In the genomic region with DNA sequence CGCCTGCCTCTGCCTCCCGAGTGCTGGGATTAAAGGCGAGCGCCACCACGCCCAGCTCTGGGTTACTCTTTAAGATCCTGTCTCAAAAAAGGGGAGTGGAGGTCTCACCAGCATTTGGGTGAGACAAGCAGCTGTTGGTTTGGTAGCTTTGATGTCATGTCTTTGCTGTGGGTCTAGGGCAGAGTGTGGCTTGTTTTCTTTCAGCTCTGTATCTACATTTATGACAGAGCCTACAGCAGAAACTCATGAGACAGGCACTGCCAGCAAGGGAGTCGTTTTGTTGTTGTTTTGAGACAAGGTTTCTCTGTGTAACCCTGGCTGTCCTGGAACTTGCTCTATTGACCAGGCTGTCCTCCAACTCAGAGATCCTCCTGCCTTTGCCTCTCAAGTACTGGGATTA, we compare ENCODE assay signal across 21 mouse cellular contexts. TPM values are rescaled to one million over a fixed set of nuclear protein-coding genes. Genes with fewer than 3 reads are reported as not detected.
"Had no signal": no experiment of that assay in that cellular context is flagged by ENCODE, and none has a peak within 500 bp of the region (broad histone marks: within the 10 kb centered on the region; RNA-seq: fewer than 3 reads in every experiment).

No protein-coding gene starts in this region.

- H3K4me2 ChIP-seq: neural tube, embryonic 12.5 days had no signal

- H3K27me3 ChIP-seq: limb, embryonic 13.5 days; neural tube, embryonic 12.5 days had no signal

- H3K27ac ChIP-seq: hindbrain, postnatal 0 days; kidney, postnatal 0 days; limb, embryonic 13.5 days; midbrain, embryonic 10.5 days; neural tube, embryonic 12.5 days had no signal

- ATAC-seq: hindbrain, postnatal 0 days had no signal

- DNase-seq: kidney, adult 11 months; kidney, adult 9 months; kidney, postnatal 36 days; layer of hippocampus, adult 9-11 months; layer of hippocampus, postnatal 36 days; left cerebral cortex, postnatal 4 days; lung, adult 18-20 months; midbrain, embryonic 14.5 days had no signal

- H3K4me3 ChIP-seq: limb, embryonic 13.5 days; midbrain, embryonic 10.5 days; myocyte; neural tube, embryonic 12.5 days had no signal

- H3K9ac ChIP-seq: neural tube, embryonic 12.5 days had no signal

- H3K9me3 ChIP-seq: limb, embryonic 13.5 days; midbrain, embryonic 10.5 days; neural tube, embryonic 12.5 days had no signal

RNA-seq across cellular contexts. Expression of gene Gm10563, which starts 41.4 kb away (rescaled TPM):
- total RNA-seq: hindbrain, postnatal 0 days; layer of hippocampus, adult 18-20 months; layer of hippocampus, postnatal 36 days; left cerebral cortex, adult 8-10 months; left cerebral cortex, postnatal 4 days; megakaryocyte progenitor cell, adult 5-6 weeks; neutrophil, adult 5-6 weeks had no signal
- polyA plus RNA-seq: hindbrain, postnatal 0 days; intestine, embryonic 14.5 days; kidney, postnatal 0 days; limb, embryonic 13.5 days; lung, embryonic 16.5 days; midbrain, embryonic 10.5 days; midbrain, embryonic 14.5 days; myocyte; neural tube, embryonic 12.5 days; stomach, embryonic 14.5 days had no signal
